Mouse (Mus musculus): ENCODE data around the gene 3425401B19Rik.

GRCm38 (mm10) chr14:32732961-32733360, 47.9 kb upstream of the 3425401B19Rik start:
- TF ChIP-seq CTCF (IDR thresholded peaks at IDR 0.05; ENCODE audit: extremely low read depth, insufficient read depth, low read length) (no peak), POLR2A (IDR thresholded peaks at IDR 0.05; ENCODE audit: extremely low read depth, insufficient read depth, low read length) (no peak)
